Mouse (Mus musculus): ENCODE data around the gene Tra2b. TPM values are rescaled to one million over a fixed set of nuclear protein-coding genes. Genes with fewer than 3 reads are reported as not detected.
"Not testable (repeated sequence)": the region's sequence is repeated elsewhere in the genome, so short reads cannot be mapped to it uniquely, and the experiment has no call there.

The Tra2b gene
- total RNA-seq, 2 experiments from 2014 or later: 28.5 to 28.7 TPM

GRCm38 (mm10) chr16:22242239-22242866 is 23.5 kb downstream of the Tra2b start:
- no peak for DNase-seq

- no peak for DNase-seq
These were observed 24.2 kb downstream of the Tra2b start for GRCm38 (mm10) chr16:22241376-22242238.

GRCm38 (mm10) chr16:22240856-22241255 is 24.9 kb downstream of the Tra2b start:
- no peak for DNase-seq

- DNase-seq: no peak
These were observed 25.8 kb downstream of the Tra2b start for GRCm38 (mm10) chr16:22239978-22240377.

GRCm38 (mm10) chr16:22238928-22239620 is 26.7 kb downstream of the Tra2b start:
- DNase-seq: no peak

GRCm38 (mm10) chr16:22238402-22238801 is 27.4 kb downstream of the Tra2b start:
- DNase-seq: not testable (repeated sequence)

GRCm38 (mm10) chr16:22236814-22237213 is 29.0 kb downstream of the Tra2b start:
- DNase-seq: no peak

- DNase-seq: no peak
These were observed 31.3 kb downstream of the Tra2b start for GRCm38 (mm10) chr16:22234535-22234934.

GRCm38 (mm10) chr16:22230276-22230675 is 35.5 kb downstream of the Tra2b start:
- not testable (repeated sequence) for DNase-seq

- no peak for DNase-seq
These were observed 62.3 kb downstream of the Tra2b start for GRCm38 (mm10) chr16:22203501-22203900.

- no peak for DNase-seq
These were observed 63.9 kb downstream of the Tra2b start for GRCm38 (mm10) chr16:22201858-22202257.

GRCm38 (mm10) chr16:22200476-22200875 is 65.3 kb downstream of the Tra2b start:
- no peak for DNase-seq

Other genes starting within 250 kb of the Tra2b start
- 1 to 10 TPM; 3.5 to 6.5 TPM for gene Igf2bp2, start 102.7 kb downstream of the Tra2b start, total RNA-seq (2021)
- 10 to 100 TPM; 11.1 to 13.3 TPM for gene Etv5, start 173.7 kb upstream of the Tra2b start, total RNA-seq (2021)